Mouse (Mus musculus) liver, postnatal 0 days (tissue): ENCODE measurements at regions not wholly inside any gene's neighbourhood (a gene's known extent, or its start where the extent isn't known, plus 50 kb on each side); places are given as distances from the start of the nearest gene placed in this dataset.

Experiments
- CTCF ChIP-seq: sonication (generic); IDR thresholded peaks from 2 replicates; pipeline ENCODE4 v1.5.1; 2016; ENCODE audit warnings: antibody characterized with exemption, low read depth
- EP300 ChIP-seq: IDR thresholded peaks from 2 replicates; pipeline ENCODE4 v1.6.1; 2016; ENCODE audit warnings: antibody characterized with exemption, low read depth, mild to moderate bottlenecking

GRCm38 (mm10) chr12:71446892-71447268 lies 137.2 kb downstream of the Dact1 start:
- no peak for TF ChIP-seq CTCF
- no peak for TF ChIP-seq EP300
